Mouse (Mus musculus) fat pad, adult 2 months (tissue): ENCODE results near the gene Gm11172.
"Not testable (repeated sequence)": the region's sequence is repeated elsewhere in the genome, so short reads cannot be mapped to it uniquely, and the experiment has no call there.

Source experiments
- DNase-seq: peaks from one replicate; pipeline ENCODE4 v3.0.0-alpha.2; 2011; ENCODE audit warnings: low read depth, low spot score; ENCODE audit errors: extremely low read depth

Gm11172 gene

GRCm38 (mm10) chr16:10828461-10828805 is 15.7 kb downstream of the Gm11172 start:
- no peak for DNase-seq

- DNase-seq: no peak
Observed at GRCm38 (mm10) chr16:10834542-10834910, 21.8 kb downstream of the Gm11172 start.

GRCm38 (mm10) chr16:10834911-10835587 is 22.3 kb downstream of the Gm11172 start, which contains the start of gene Rmi2:
Gene Rmi2 (plus strand): TSS chr16:10835059.
- no peak for DNase-seq

GRCm38 (mm10) chr16:10836388-10836787 is 23.7 kb downstream of the Gm11172 start:
- no peak for DNase-seq

GRCm38 (mm10) chr16:10837250-10837649 is 24.5 kb downstream of the Gm11172 start:
- no peak for DNase-seq

- DNase-seq: no peak
Observed at GRCm38 (mm10) chr16:10837903-10838302, 25.2 kb downstream of the Gm11172 start.

- DNase-seq: peak; percentile 96
Observed at GRCm38 (mm10) chr16:10838487-10839245, 26.0 kb downstream of the Gm11172 start.

GRCm38 (mm10) chr16:10840018-10840417 is 27.3 kb downstream of the Gm11172 start:
- DNase-seq: no peak

- no peak for DNase-seq
Observed at GRCm38 (mm10) chr16:10842282-10842855, 29.7 kb downstream of the Gm11172 start.

GRCm38 (mm10) chr16:10843486-10844318 is 31.0 kb downstream of the Gm11172 start:
- DNase-seq: no peak

GRCm38 (mm10) chr16:10844319-10844670 is 31.6 kb downstream of the Gm11172 start:
- DNase-seq: no peak

GRCm38 (mm10) chr16:10845952-10846351 is 33.2 kb downstream of the Gm11172 start:
- no peak for DNase-seq

GRCm38 (mm10) chr16:10846503-10846902 is 33.8 kb downstream of the Gm11172 start:
- no peak for DNase-seq

- DNase-seq: peak; percentile 88
Observed at GRCm38 (mm10) chr16:10849965-10850861, 37.5 kb downstream of the Gm11172 start.

GRCm38 (mm10) chr16:10850905-10851304 is 38.2 kb downstream of the Gm11172 start:
- no peak for DNase-seq

- not testable (repeated sequence) for DNase-seq
Observed at GRCm38 (mm10) chr16:10852216-10852615, 39.5 kb downstream of the Gm11172 start.

- no peak for DNase-seq
Observed at GRCm38 (mm10) chr16:10859726-10860245, 47.1 kb downstream of the Gm11172 start.

- no peak for DNase-seq
Observed at GRCm38 (mm10) chr16:10861408-10861807, 48.7 kb downstream of the Gm11172 start.
